In genomic region chr1:170109776-170110515, GRCm38 (mm10) we compare ENCODE assay signal across 8 mouse cellular contexts. TPM values are rescaled to one million over a fixed set of nuclear protein-coding genes. Genes with fewer than 3 reads are reported as not detected.
DNase-seq lines count a peak whose midpoint lies in the region; ATAC-seq and TF ChIP-seq lines count a peak whose summit lies in the region.

No protein-coding gene starts in this region.

- H3K79me3 ChIP-seq in C2C12 (ENCODE audit: low read depth) = peaks cover 52% of the 10 kb centered on the region

- no peak for TF ChIP-seq CTCF in C2C12 (IDR thresholded peaks at IDR 0.05; ENCODE audit: control insufficient read depth, insufficient read depth, insufficient read length)

- no peaks in the 10 kb centered on the region for H3K9me3 ChIP-seq in forebrain, embryonic 16.5 days (ENCODE audit: control insufficient read depth, low read length)
- H3K9me3 ChIP-seq in hindbrain, embryonic 12.5 days (replicated peaks) = no peaks in the 10 kb centered on the region
- H3K9me3 ChIP-seq in neural tube, embryonic 11.5 days (ENCODE audit: control insufficient read depth, low read length) = no peaks in the 10 kb centered on the region

- no peak overlapping the region for H3K27ac ChIP-seq in forebrain, embryonic 16.5 days (ENCODE audit: low read length)
- peak overlapping the region; percentile 62 for H3K27ac ChIP-seq in hindbrain, embryonic 12.5 days
- peak overlapping the region; percentile 62; the same call in 1 of the 2 replicates for H3K27ac ChIP-seq in neural tube, embryonic 11.5 days (ENCODE audit: low read depth, low read length)

- 84% methylated on average over 19 of the region's 19 CpGs for WGBS in forebrain, embryonic 16.5 days
- WGBS in hindbrain, embryonic 12.5 days = 72% methylated on average over 19 of the region's 19 CpGs
- WGBS in neural tube, embryonic 11.5 days = 75% methylated on average over 19 of the region's 19 CpGs

- H3K27me3 ChIP-seq in C2C12 (ENCODE audit: control insufficient read depth, insufficient read depth, insufficient read length) = no peaks in the 10 kb centered on the region
- no peaks in the 10 kb centered on the region for H3K27me3 ChIP-seq in forebrain, embryonic 16.5 days (replicated peaks; ENCODE audit: control insufficient read depth, insufficient read depth, low read length)
- H3K27me3 ChIP-seq in hindbrain, embryonic 12.5 days = no peaks in the 10 kb centered on the region
- H3K27me3 ChIP-seq in neural tube, embryonic 11.5 days (ENCODE audit: control insufficient read depth, insufficient read depth, low read length) = no peaks in the 10 kb centered on the region

- DNase-seq in cerebellum, postnatal 10 days = peak; percentile 22 to 24
- no peak for DNase-seq in cerebellum, adult 9-10 months
- peak; percentile 31 for DNase-seq in neural tube, embryonic 11.5 days (ENCODE audit: low spot score)
- no peak for DNase-seq in thymus, adult 18-20 months

- H3K9ac ChIP-seq in forebrain, embryonic 16.5 days (replicated peaks; ENCODE audit: low read depth, low read length) = no peak overlapping the region
- H3K9ac ChIP-seq in hindbrain, embryonic 12.5 days = peak overlapping the region; percentile 33
- peak overlapping the region; percentile 5; the same call in 1 of the 2 replicates for H3K9ac ChIP-seq in neural tube, embryonic 11.5 days (ENCODE audit: low read length)

- H3K36me3 ChIP-seq in C2C12 (ENCODE audit: control insufficient read depth, insufficient read depth) = no peaks in the 10 kb centered on the region
- no peaks in the 10 kb centered on the region for H3K36me3 ChIP-seq in forebrain, embryonic 16.5 days (ENCODE audit: control insufficient read depth, insufficient read depth)
- H3K36me3 ChIP-seq in hindbrain, embryonic 12.5 days = no peaks in the 10 kb centered on the region
- H3K36me3 ChIP-seq in neural tube, embryonic 11.5 days (ENCODE audit: control insufficient read depth, insufficient read depth, low read length) = no peaks in the 10 kb centered on the region

- no peaks in the 10 kb centered on the region; the same call in 1 of the 2 replicates for H3K4me1 ChIP-seq in forebrain, embryonic 16.5 days (replicated peaks; ENCODE audit: control insufficient read depth, insufficient read depth, low read length)
- no peaks in the 10 kb centered on the region for H3K4me1 ChIP-seq in hindbrain, embryonic 12.5 days
- H3K4me1 ChIP-seq in neural tube, embryonic 11.5 days (ENCODE audit: control insufficient read depth, insufficient read depth, low read length) = no peaks in the 10 kb centered on the region

- H3ac ChIP-seq in C2C12 (ENCODE audit: control insufficient read depth, insufficient read length, low read depth) = peak overlapping the region; percentile 96

- H3K4me2 ChIP-seq in forebrain, embryonic 16.5 days (ENCODE audit: low read length) = peak overlapping the region; percentile 6
- H3K4me2 ChIP-seq in hindbrain, embryonic 12.5 days (replicated peaks) = peak overlapping the region; percentile 37
- peak overlapping the region; percentile 35 for H3K4me2 ChIP-seq in neural tube, embryonic 11.5 days (ENCODE audit: low read depth)

- H3K79me2 ChIP-seq in C2C12 (ENCODE audit: control insufficient read depth, insufficient read depth) = peaks cover 55% of the 10 kb centered on the region

- peak overlapping the region; percentile 55 for H3K4me3 ChIP-seq in C2C12 (ENCODE audit: insufficient read depth, poor library complexity, severe bottlenecking)
- peak overlapping the region; percentile 3 for H3K4me3 ChIP-seq in forebrain, embryonic 16.5 days (replicated peaks; ENCODE audit: low read length)
- peak overlapping the region; percentile 26 for H3K4me3 ChIP-seq in hindbrain, embryonic 12.5 days
- H3K4me3 ChIP-seq in neural tube, embryonic 11.5 days (ENCODE audit: low read depth, low read length) = peak overlapping the region; percentile 31

- ATAC-seq in forebrain, embryonic 16.5 days = peak; percentile 49; the same call in 1 of the 2 replicates
- ATAC-seq in hindbrain, embryonic 12.5 days (ENCODE audit: low FRiP score) = no peak
- ATAC-seq in neural tube, embryonic 11.5 days (ENCODE audit: insufficient read depth, low FRiP score, low TSS enrichment) = no peak
- no peak for ATAC-seq in frontal cortex, adult (ENCODE audit: low TSS enrichment)

TF ChIP-seq in C2C12, 6 proteins besides CTCF, POLR2A, EP300 and RAD21:
- TF ChIP-seq CEBPB (IDR thresholded peaks at IDR 0.05; ENCODE audit: low read depth) = no peak
- no peak for TF ChIP-seq USF1 (IDR thresholded peaks at IDR 0.05; ENCODE audit: low read depth)
- no peak for TF ChIP-seq MYOG (IDR thresholded peaks at IDR 0.05; ENCODE audit: control insufficient read depth, extremely low read depth, insufficient read length)
- TF ChIP-seq MAX (IDR thresholded peaks at IDR 0.05) = no peak
- no peak for TF ChIP-seq FOSL1 (IDR thresholded peaks at IDR 0.05; ENCODE audit: insufficient read depth, low read length, poor library complexity, severe bottlenecking)
- no peak for TF ChIP-seq MYOD1 (IDR thresholded peaks at IDR 0.05; ENCODE audit: control insufficient read depth, insufficient read length, low read depth)

RNA-seq across cellular contexts. Expression of gene Ddr2, which starts 0.6 kb away (rescaled TPM):
- 13.7 TPM for polyA plus RNA-seq in C2C12 (2012; fragmentation: generic; extraction: Trizol)
- 7.9 and 12.3 TPM in 2 replicates for polyA plus RNA-seq in forebrain, embryonic 16.5 days (2015; fragmentation: Nextera tagmentation; extraction: Ambion mirVana)
- 42.1 and 52.5 TPM in 2 replicates for polyA plus RNA-seq in hindbrain, embryonic 12.5 days (2016; fragmentation: Nextera tagmentation; extraction: Ambion mirVana)
- polyA plus RNA-seq in neural tube, embryonic 11.5 days (2014; fragmentation: Nextera tagmentation; extraction: Ambion mirVana) = 36.0 and 43.6 TPM in 2 replicates

Comparison
In these comparisons a context has a peak if more than half of its experiments do, and no peak if none do; other contexts are left out.
1. DNase-seq: peak in cerebellum, postnatal 10 days (2 of 2) and neural tube, embryonic 11.5 days (single experiment); none in cerebellum, adult 9-10 months (single experiment) and thymus, adult 18-20 months (0 of 2).
2. H3K4me3 ChIP-seq: peak in every context shown above with its lines; median percentile 55 in C2C12; 31 in neural tube, embryonic 11.5 days; 26 in hindbrain, embryonic 12.5 days; 3 in forebrain, embryonic 16.5 days.
3. Peak in every context shown above with its lines, with median percentiles within 50 percentile points of each other: H3K4me2 ChIP-seq.